Mouse (Mus musculus) left cerebral cortex, adult 8-10 months (tissue): ENCODE measurements around the gene Gm15085. TPM values are rescaled to one million over a fixed set of nuclear protein-coding genes. Genes with fewer than 3 reads are reported as not detected.
"Not testable (repeated sequence)": the region's sequence is repeated elsewhere in the genome, so short reads cannot be mapped to it uniquely, and the experiment has no call there.

Source experiments
- DNase-seq, 2 experiments: peaks; one replicate each; pipeline ENCODE4 v3.0.0; 2022; ENCODE audit warnings: low spot score in 2 of 2
- total RNA-seq, 4 experiments: library from RNA; stranded (reverse); gene quantifications; 2 replicates each; pipeline ENCODE4 v1.2.4; 2022

Gm15085 gene
- not detected for total RNA-seq

DNA sequence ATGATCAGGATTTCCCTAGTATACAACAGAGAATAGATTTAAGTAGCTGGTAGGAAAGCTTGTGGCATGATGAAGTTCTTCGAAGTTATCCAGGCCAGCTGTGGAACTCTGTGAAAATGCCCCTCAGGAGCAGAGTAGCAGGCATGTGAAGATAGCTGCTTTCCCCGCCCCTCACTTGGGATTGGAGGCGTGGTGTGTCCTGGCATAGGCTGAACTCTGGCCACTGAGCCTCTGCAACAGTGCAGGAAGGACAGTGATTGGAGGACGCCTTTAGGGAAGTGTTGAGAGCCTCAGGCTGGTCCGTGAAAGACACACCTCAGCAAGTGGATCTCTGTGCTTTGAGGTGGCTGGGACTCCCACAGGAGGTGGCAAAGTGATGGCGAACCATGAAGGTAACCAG, at the start of gene Gm15085:
Gene Gm15085, plus strand, starts transcription at position 301 of the 400 bp plus-strand sequence.
- not testable (repeated sequence) for DNase-seq

Other genes starting within 250 kb of the Gm15085 start
- not detected for gene Gm15093, start 175.2 kb upstream of the Gm15085 start, total RNA-seq
- not detected for gene Gm10439, start 147.0 kb downstream of the Gm15085 start, total RNA-seq